Mouse (Mus musculus) heart, embryonic 10.5 days (tissue): Measurements from ENCODE around the gene Tead1. TPM values are rescaled to one million over a fixed set of nuclear protein-coding genes. Genes with fewer than 3 reads are reported as not detected.
A peak's percentile ranks its signal among the peaks of the same experiment; 100 is the strongest.

Experiments
- DNase-seq: peaks from one replicate; pipeline ENCODE4 v3.0.0-alpha.2; 2017; ENCODE audit warnings: low spot score
- H3K27ac ChIP-seq: fragments of 300-500 bp; sonication (generic); 2 replicates; pipeline ENCODE4 v1.5.1; 2016; ENCODE audit warnings: mild to moderate bottlenecking
- H3K27me3 ChIP-seq: fragments of 300-500 bp; sonication (generic); 2 replicates; pipeline ENCODE4 v1.6.1; 2016; ENCODE audit warnings: mild to moderate bottlenecking; ENCODE audit not compliant: poor library complexity, insufficient read depth, severe bottlenecking
- H3K36me3 ChIP-seq: fragments of 300-500 bp; sonication (generic); 2 replicates; pipeline ENCODE4 v1.6.1; 2016; ENCODE audit warnings: mild to moderate bottlenecking, moderate library complexity
- H3K4me1 ChIP-seq: fragments of 300-500 bp; sonication (generic); 2 replicates; pipeline ENCODE4 v1.6.1; 2016; ENCODE audit warnings: mild to moderate bottlenecking
- H3K4me3 ChIP-seq: fragments of 300-500 bp; sonication (generic); 2 replicates; pipeline ENCODE4 v1.5.1; 2016; ENCODE audit warnings: mild to moderate bottlenecking, moderate library complexity
- H3K9me3 ChIP-seq: fragments of 300-500 bp; sonication (generic); 2 replicates; pipeline ENCODE4 v1.6.1; 2016; ENCODE audit warnings: mild to moderate bottlenecking, moderate library complexity
- WGBS: fragments of 180-500 bp; shearing (Covaris S2); methylation state at CpG from one replicate; pipeline ENCODE4 v1.1.7; 2016; 5-methylcytosine and 5-hydroxymethylcytosine counted together
- polyA plus RNA-seq: library from polyadenylated mRNA; unstranded; fragments of >200 nt; fragmentation: Nextera tagmentation; extraction: Ambion mirVana; gene quantifications from 2 replicates; pipeline ENCODE4 v1.2.1, GENCODE M21; 2016

The Tead1 gene
- polyA plus RNA-seq, 1 experiment from 2014 or later: 19.7 TPM

- Histone ChIP-seq H3K4me1 (peaks cover 100% of the 10 kb centered on the region), H3K36me3 (no peaks in the 10 kb centered on the region), H3K9me3 (no peaks in the 10 kb centered on the region), H3K27ac (no peak overlapping the region; the same call in 1 of the 2 replicates), H3K27me3 (no peaks in the 10 kb centered on the region), H3K4me3 (no peak overlapping the region)
- WGBS: 68% methylated on average over 10 of the region's 10 CpGs
- no peak for DNase-seq
These were observed 14.4 kb downstream of the Tead1 start for GRCm38 (mm10) chr7:112693566-112693965.

- Histone ChIP-seq H3K27me3 (no peaks in the 10 kb centered on the region), H3K9me3 (no peaks in the 10 kb centered on the region), H3K4me3 (peak overlapping the region; percentile 15; the same call in 1 of the 2 replicates), H3K36me3 (no peaks in the 10 kb centered on the region), H3K4me1 (peaks cover 97% of the 10 kb centered on the region), H3K27ac (peak overlapping the region; percentile 89)
- WGBS: 31% methylated on average over 4 of the region's 4 CpGs
- no peak for DNase-seq
These were observed 17.7 kb downstream of the Tead1 start for GRCm38 (mm10) chr7:112696777-112697161.

- Histone ChIP-seq H3K4me3 (peak overlapping the region; percentile 15), H3K36me3 (no peaks in the 10 kb centered on the region), H3K4me1 (peaks cover 91% of the 10 kb centered on the region), H3K27me3 (no peaks in the 10 kb centered on the region), H3K27ac (peak overlapping the region; percentile 89), H3K9me3 (no peaks in the 10 kb centered on the region)
- DNase-seq: no peak
- WGBS: 11% methylated on average over 10 of the region's 10 CpGs
These were observed 18.2 kb downstream of the Tead1 start for GRCm38 (mm10) chr7:112697162-112697841.

- WGBS: 56% methylated on average over 5 of the region's 5 CpGs
- no peaks in the 10 kb centered on the region for H3K27me3 ChIP-seq
- no peak for DNase-seq
- peaks cover 75% of the 10 kb centered on the region for H3K4me1 ChIP-seq
- H3K4me3 ChIP-seq: no peak overlapping the region
- 0 out of 2 replicates have a peak, but pooled peaks cover 2% of the 10 kb centered on the region for H3K36me3 ChIP-seq
- H3K27ac ChIP-seq: peak overlapping the region; percentile 56; the same call in 1 of the 2 replicates
- H3K9me3 ChIP-seq: no peaks in the 10 kb centered on the region
These were observed 21.0 kb downstream of the Tead1 start for GRCm38 (mm10) chr7:112700082-112700481.

GRCm38 (mm10) chr7:112703341-112703740, 24.2 kb downstream of the Tead1 start:
- no peaks in the 10 kb centered on the region for H3K9me3 ChIP-seq
- no peak overlapping the region for H3K4me3 ChIP-seq
- H3K36me3 ChIP-seq: 0 out of 2 replicates have a peak, but pooled peaks cover 2% of the 10 kb centered on the region
- H3K4me1 ChIP-seq: peaks cover 70% of the 10 kb centered on the region
- 59% methylated on average over 4 of the region's 4 CpGs for WGBS
- no peak for DNase-seq
- 0 out of 2 replicates have a peak overlapping the region, but pooled peaks have one; percentile 23 for H3K27ac ChIP-seq
- H3K27me3 ChIP-seq: no peaks in the 10 kb centered on the region

GRCm38 (mm10) chr7:112705870-112706269, 26.8 kb downstream of the Tead1 start:
- peak overlapping the region; percentile 56; the same call in 1 of the 2 replicates for H3K27ac ChIP-seq
- 60% methylated on average over 9 of the region's 9 CpGs for WGBS
- 0 out of 2 replicates have a peak, but pooled peaks cover 2% of the 10 kb centered on the region for H3K36me3 ChIP-seq
- no peak overlapping the region for H3K4me3 ChIP-seq
- peaks cover 68% of the 10 kb centered on the region for H3K4me1 ChIP-seq
- no peak for DNase-seq
- H3K9me3 ChIP-seq: no peaks in the 10 kb centered on the region
- no peaks in the 10 kb centered on the region for H3K27me3 ChIP-seq

- H3K27me3 ChIP-seq: no peaks in the 10 kb centered on the region
- no peak for DNase-seq
- 52% methylated on average over 3 of the region's 4 CpGs for WGBS
- H3K36me3 ChIP-seq: 0 out of 2 replicates have a peak, but pooled peaks cover 2% of the 10 kb centered on the region
- H3K4me1 ChIP-seq: peaks cover 71% of the 10 kb centered on the region
- no peak overlapping the region for H3K4me3 ChIP-seq
- H3K27ac ChIP-seq: 0 out of 2 replicates have a peak overlapping the region, but pooled peaks have one; percentile 62
- H3K9me3 ChIP-seq: no peaks in the 10 kb centered on the region
These were observed 27.6 kb downstream of the Tead1 start for GRCm38 (mm10) chr7:112706756-112707155.

- H3K36me3 ChIP-seq: no peaks in the 10 kb centered on the region
- H3K4me3 ChIP-seq: no peak overlapping the region
- H3K4me1 ChIP-seq: peaks cover 91% of the 10 kb centered on the region
- WGBS: 77% methylated on average over 7 of the region's 7 CpGs
- H3K27ac ChIP-seq: peak overlapping the region; percentile 49; the same call in 1 of the 2 replicates
- no peaks in the 10 kb centered on the region for H3K27me3 ChIP-seq
- H3K9me3 ChIP-seq: no peaks in the 10 kb centered on the region
- DNase-seq: no peak
These were observed 31.4 kb downstream of the Tead1 start for GRCm38 (mm10) chr7:112710409-112711107.

GRCm38 (mm10) chr7:112711977-112712376, 32.9 kb downstream of the Tead1 start:
- WGBS: 70% methylated on average over 5 of the region's 5 CpGs
- Histone ChIP-seq H3K27me3 (no peaks in the 10 kb centered on the region), H3K27ac (0 out of 2 replicates have a peak overlapping the region, but pooled peaks have one; percentile 4), H3K9me3 (no peaks in the 10 kb centered on the region), H3K4me3 (no peak overlapping the region), H3K4me1 (peaks cover 91% of the 10 kb centered on the region), H3K36me3 (no peaks in the 10 kb centered on the region)
- DNase-seq: no peak

- no peaks in the 10 kb centered on the region for H3K9me3 ChIP-seq
- no peak overlapping the region for H3K4me3 ChIP-seq
- no peaks in the 10 kb centered on the region for H3K27me3 ChIP-seq
- DNase-seq: no peak
- peaks cover 95% of the 10 kb centered on the region for H3K4me1 ChIP-seq
- WGBS: 60% methylated on average over 5 of the region's 5 CpGs
- no peaks in the 10 kb centered on the region for H3K36me3 ChIP-seq
- H3K27ac ChIP-seq: peak overlapping the region; percentile 75
These were observed 34.4 kb downstream of the Tead1 start for GRCm38 (mm10) chr7:112713509-112713908.

GRCm38 (mm10) chr7:112714783-112715182, 35.7 kb downstream of the Tead1 start:
- DNase-seq: peak; percentile 83
- Histone ChIP-seq H3K4me1 (peaks cover 96% of the 10 kb centered on the region), H3K36me3 (no peaks in the 10 kb centered on the region), H3K27me3 (no peaks in the 10 kb centered on the region), H3K27ac (peak overlapping the region; percentile 75), H3K9me3 (no peaks in the 10 kb centered on the region), H3K4me3 (no peak overlapping the region)
- WGBS: 38% methylated on average over 6 of the region's 6 CpGs

GRCm38 (mm10) chr7:112716701-112717100, 37.6 kb downstream of the Tead1 start:
- H3K4me3 ChIP-seq: no peak overlapping the region
- H3K27ac ChIP-seq: peak overlapping the region; percentile 49; the same call in 1 of the 2 replicates
- WGBS: 72% methylated on average over 6 of the region's 6 CpGs
- DNase-seq: no peak
- H3K4me1 ChIP-seq: peaks cover 96% of the 10 kb centered on the region
- no peaks in the 10 kb centered on the region for H3K9me3 ChIP-seq
- H3K27me3 ChIP-seq: no peaks in the 10 kb centered on the region
- no peaks in the 10 kb centered on the region for H3K36me3 ChIP-seq

GRCm38 (mm10) chr7:112717676-112718075, 38.6 kb downstream of the Tead1 start:
- H3K4me1 ChIP-seq: peaks cover 96% of the 10 kb centered on the region
- H3K9me3 ChIP-seq: no peaks in the 10 kb centered on the region
- no peak overlapping the region for H3K4me3 ChIP-seq
- no peak for DNase-seq
- no peaks in the 10 kb centered on the region for H3K36me3 ChIP-seq
- no peaks in the 10 kb centered on the region for H3K27me3 ChIP-seq
- H3K27ac ChIP-seq: peak overlapping the region; percentile 72; the same call in 1 of the 2 replicates
- 26% methylated on average over 2 of the region's 2 CpGs for WGBS
